Mouse (Mus musculus): Measurements from ENCODE around the gene Myoz2.
A peak's percentile ranks its signal among the peaks of the same experiment; 100 is the strongest.

Gene Myoz2

GRCm38 (mm10) chr3:123001053-123001452 is 33.8 kb downstream of the Myoz2 start:
- DNase-seq, result no peak

- no peak for DNase-seq
These were observed 36.3 kb downstream of the Myoz2 start for GRCm38 (mm10) chr3:122998511-122998910.

GRCm38 (mm10) chr3:122996968-122997367 is 37.8 kb downstream of the Myoz2 start:
- DNase-seq, result no peak

- no peak for DNase-seq
These were observed 47.9 kb downstream of the Myoz2 start for GRCm38 (mm10) chr3:122986906-122987305.

- no peak for DNase-seq
These were observed 48.4 kb downstream of the Myoz2 start for GRCm38 (mm10) chr3:122986386-122986785.

GRCm38 (mm10) chr3:122985183-122985944 is 49.5 kb downstream of the Myoz2 start:
- peak; percentile 6 for DNase-seq

GRCm38 (mm10) chr3:122984249-122985182 is 50.3 kb downstream of the Myoz2 start, which contains the start of gene Usp53:
Gene Usp53, minus strand, starts transcription at chr3:122984510.
- DNase-seq, result peak; percentile 90

- peak; percentile 75 for DNase-seq
These were observed 51.0 kb downstream of the Myoz2 start for GRCm38 (mm10) chr3:122983849-122984248.

- no peak for DNase-seq
These were observed 58.9 kb downstream of the Myoz2 start for GRCm38 (mm10) chr3:122975964-122976363.

GRCm38 (mm10) chr3:122975363-122975762 is 59.5 kb downstream of the Myoz2 start:
- DNase-seq, result no peak

GRCm38 (mm10) chr3:122974833-122975232 is 60.0 kb downstream of the Myoz2 start:
- DNase-seq, result no peak

- DNase-seq, result no peak
These were observed 62.5 kb downstream of the Myoz2 start for GRCm38 (mm10) chr3:122972126-122972822.

GRCm38 (mm10) chr3:122968391-122968790 is 66.4 kb downstream of the Myoz2 start:
- DNase-seq, result no peak

- DNase-seq, result no peak
These were observed 70.5 kb downstream of the Myoz2 start for GRCm38 (mm10) chr3:122964301-122964700.

Measured in thymus, postnatal 14 days (tissue).